Mouse (Mus musculus): ENCODE measurements at regions not wholly inside any gene's neighbourhood (a gene's known extent, or its start where the extent isn't known, plus 50 kb on each side); places are given as distances from the start of the nearest gene placed in this dataset.

DNA sequence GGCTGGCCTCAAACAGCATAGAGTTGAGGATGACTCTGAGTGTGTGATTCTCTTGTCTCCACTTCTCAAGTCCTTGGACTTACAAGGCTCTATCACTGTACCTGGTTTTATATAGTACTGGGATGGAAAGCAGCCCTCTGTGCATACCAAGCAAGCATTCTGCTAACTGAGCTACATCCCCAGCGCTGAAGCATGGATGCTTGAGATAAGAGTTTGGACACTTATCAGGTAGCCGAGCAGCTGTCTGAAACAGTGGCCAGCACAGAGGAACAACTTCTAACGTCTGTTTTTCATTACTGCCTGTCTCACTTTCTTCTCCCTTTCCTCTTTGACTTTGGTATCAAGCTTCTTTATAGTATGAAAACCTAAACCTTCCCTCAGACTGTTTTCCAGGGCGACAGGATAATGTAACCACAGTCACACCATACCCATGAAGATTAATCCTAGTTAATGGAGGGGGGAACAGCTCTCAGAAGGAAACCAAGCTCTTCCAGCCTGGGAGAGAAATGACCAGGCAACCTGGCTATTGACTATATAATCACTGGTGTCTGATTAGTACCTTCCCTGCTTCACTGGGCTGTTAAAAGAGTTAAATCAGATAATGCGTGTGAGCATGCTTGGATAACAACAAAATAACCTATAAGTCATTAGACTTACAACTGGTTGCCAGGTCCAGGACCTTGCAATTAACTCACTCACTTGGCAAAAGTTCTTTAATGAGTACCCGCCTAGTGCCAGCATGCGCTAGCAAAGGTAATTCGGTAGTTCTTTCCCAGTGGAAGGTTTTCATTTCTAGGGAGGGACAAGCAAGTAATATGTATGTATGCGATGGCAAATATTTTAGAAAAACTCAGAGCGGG is 382.5 kb downstream of the Brinp2 start:
- no peak for DNase-seq

DNA sequence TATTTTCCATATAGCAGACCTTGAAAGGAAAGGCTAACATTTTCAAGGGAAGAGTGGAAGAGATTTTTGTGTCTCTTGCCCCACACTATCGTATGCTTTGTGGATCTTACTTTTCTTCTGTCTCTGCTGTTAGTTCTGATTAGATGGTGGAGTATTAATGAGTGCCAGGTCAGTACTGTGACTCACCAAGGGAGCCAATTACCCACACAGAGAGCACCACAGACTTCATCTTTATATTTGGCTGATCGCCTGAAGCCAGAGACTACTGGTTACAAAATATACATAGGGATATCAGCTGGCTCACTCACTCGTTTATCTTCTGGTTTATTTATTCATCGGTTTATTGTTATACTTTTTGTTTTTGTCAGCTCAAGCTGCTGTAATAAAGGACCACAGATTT is 381.5 kb downstream of the Brinp2 start:
- DNase-seq, result no peak

DNA sequence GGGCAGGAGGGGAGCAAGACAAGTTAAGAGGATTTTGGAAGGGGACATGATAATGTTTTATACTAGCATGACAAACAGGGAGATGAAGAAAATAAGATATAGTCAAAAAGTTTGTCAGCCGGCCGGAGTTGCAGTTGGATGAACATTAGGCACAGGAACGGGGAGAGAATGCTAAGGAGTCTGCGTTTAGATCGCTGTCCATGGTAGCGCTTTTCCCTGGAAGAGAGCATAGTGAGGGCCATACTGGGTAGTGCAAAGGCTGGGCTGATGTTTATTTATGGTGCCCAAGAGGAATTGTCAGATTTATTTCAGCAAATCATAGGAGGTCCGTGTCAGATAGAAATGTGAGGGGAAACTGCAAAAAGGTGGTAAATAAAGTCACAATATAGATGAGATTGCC is 337.0 kb downstream of the Brinp2 start:
- DNase-seq, result no peak

DNA sequence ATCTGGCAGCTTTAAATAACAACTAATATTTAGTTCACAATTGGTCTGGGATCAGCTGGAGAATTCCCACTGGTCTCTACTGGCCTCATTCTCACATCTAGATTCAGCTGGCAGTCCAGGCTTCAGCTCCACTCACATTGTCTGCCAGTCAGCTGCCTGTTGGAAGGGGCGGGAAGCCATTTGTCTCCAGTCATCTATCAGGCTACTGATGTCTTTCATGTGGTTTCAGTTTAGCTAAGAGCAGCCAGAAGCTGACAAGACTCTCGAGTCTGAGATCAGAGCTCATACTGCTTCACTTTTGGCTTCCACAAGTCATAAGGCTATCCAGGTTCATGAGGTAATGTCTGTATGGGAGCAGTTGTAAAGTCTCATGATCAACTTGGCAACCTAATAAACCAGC is 316.4 kb downstream of the Brinp2 start:
- no peak for DNase-seq

DNA sequence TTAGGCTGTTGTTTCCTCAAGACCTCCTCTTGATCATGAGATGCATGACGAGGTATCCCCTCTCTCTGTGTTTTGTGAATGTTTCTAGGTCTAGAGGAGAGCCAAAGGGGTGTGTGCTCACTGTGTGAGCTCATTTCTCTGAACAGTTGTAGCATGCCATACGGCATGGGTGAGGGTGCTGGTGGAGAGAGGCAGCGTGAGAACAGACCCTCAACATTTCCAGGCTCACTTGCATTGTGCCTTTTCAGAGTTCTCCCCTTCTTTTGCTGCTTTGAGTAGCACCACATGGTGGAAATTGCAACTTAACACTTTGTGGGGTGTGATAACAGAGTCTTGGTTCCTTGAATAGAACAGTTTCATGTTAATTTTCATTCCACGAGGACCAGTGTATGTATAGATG is 315.8 kb downstream of the Brinp2 start:
- no peak for DNase-seq

DNA sequence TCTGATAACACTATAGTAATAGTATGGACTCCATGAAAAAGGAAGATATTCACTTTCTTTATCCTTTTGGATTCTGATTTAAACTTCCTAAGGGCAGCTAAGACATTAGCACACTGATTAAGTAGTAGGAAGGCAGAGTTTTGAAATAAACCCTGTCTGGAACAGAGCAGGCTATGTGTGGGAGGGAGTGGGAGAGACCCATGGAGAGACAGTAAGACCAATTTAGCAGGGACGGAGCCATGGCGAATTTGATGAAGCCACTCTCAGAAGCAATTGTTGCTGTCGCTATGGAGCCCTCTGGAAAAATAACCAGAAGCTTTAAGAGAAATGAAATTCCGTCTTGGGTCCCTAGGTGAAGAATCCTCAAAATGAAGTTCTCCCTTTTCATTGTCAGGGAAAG is 303.5 kb downstream of the Brinp2 start:
- no peak for DNase-seq

DNA sequence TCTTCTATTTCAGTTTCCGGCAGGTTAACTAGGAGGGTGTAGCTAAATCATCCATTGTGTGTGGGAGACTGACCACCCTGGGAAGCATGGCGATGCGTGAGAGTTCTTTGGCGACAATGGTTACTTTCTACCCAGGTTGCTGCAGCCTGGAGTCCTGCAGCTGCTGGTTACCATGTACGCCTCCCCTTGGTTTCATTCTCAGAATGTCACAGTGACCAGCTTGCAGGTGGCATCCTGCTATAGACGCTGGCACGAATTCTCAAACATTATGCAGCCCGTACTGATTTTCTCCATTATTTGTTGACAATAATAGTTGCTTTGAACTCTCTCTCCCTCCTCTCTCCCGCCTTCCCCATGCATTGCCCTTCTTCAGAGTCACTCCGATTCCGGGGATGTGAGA is 301.2 kb downstream of the Brinp2 start:
- no peak for DNase-seq

DNA sequence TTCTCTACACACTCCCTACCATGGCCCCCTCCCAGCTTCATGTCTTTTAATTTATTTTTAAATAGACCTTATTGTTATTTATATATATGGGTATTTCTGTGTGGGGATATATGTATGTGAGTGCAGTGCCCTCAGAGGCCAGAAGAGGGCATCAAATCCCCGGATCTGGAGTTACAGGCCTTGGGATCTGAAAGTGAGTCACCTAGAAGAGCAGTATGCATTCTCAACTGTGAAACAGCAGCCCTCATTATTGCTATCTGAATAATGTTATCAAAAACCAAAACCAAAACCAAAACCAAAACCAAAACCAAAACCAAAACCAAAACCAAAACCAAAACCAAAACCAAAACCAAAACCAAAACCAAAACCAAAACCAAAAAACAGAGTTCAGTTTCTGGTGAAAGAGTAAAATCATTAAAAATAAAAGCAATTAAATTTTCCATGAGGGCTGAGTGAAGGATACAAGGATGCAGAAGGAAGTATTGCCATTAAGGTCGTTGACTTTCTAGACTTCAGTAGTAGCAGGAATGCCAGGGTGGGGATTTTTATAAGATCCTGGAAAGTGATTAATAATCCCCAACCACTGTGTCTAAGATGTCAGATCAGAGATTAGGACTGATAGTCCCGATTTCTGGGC is 299.0 kb downstream of the Brinp2 start:
- DNase-seq, result no peak

DNA sequence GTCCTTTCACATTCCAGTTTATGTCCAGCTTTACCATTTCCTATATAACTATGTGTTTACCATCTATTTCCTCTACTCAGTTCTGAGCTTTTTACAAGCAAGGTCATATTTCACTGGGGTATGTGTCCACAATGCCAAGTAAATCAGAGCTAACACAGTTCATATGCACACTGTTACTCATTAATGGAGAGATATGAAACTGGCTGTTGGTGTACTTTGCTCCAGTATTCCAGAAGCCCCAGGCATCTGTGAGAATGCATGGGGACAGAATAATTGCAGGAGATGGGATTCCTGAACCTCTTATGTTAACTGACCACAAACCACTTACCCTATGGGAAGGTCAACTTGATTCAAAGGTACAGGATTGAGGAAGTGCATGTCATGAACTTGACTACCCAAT is 298.3 kb downstream of the Brinp2 start:
- no peak for DNase-seq

DNA sequence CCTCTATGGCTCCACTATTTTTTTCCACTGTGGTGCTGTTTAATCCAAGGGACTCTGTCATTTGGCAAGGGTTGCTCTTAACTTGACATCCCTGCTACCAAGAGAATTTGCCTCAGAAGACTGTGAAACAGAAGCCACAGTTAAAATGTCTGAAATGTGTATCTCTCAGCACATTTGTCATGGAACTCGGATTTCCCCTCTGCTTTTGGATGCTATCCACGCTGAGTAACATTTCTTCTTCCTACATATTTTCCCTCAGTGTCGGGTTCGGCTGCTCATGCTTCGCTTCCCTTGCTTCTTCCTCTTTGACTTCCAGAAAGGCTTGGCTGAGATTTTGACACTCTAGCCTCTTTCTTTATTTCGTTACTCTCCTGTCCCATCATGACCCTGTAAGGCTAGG is 294.1 kb downstream of the Brinp2 start:
- DNase-seq, result no peak

DNA sequence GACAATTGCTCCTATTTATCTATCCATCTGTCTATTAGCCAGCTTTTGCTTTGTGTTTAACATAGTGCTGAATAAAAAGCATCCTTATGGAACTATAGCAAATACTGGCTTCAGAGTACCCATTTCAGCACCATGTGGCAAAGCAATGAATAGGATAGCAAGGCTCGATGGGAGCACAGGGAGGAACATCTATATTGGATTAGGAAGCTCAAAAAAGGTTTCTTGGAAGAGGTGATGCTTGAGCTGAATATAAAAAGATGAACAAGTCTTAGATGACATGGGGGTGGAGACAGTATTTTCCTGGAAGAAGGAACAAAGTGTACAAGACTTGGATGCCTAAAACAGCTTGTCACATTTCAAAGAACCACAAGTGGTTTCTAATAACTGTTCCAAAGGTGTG is 273.9 kb downstream of the Brinp2 start:
- no peak for DNase-seq

DNA sequence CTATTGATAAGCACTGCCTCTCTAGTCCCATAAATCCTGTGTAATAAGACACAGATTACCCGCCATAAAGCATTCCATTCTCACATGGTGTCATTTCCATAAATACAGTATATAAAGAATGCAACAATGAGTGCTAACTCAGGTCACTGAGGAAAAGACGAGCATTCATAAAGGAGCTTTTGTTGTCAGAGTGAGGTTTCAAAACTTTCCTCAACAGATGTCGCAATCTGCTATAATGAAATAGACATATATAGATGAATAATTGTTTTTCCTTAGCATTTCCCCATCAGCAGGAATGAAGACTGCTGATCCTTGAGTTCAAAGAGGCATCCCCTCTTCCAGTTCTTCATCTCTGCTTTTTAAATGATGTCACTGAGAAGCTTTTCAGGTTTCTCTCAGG is 270.3 kb downstream of the Brinp2 start:
- DNase-seq, result no peak

DNA sequence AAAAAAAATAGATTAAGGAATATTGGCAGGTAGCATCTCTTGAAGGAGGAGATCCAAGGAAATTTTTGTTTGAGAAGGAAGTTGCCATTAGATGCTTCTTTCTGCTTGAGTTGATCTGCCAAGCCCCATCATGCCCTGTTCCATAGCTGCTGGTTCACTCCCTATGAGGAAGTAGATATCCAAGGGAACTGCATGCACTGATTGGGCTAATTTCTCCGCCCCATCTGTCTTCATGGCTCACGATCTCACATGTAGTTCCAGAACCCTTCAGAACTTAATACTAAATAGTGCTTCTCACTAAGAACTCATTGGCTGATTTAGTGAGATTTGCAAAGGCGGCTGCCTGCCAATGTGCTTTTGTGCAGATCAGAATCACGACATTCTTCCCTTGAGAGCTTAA is 258.6 kb downstream of the Brinp2 start:
- no peak for DNase-seq

DNA sequence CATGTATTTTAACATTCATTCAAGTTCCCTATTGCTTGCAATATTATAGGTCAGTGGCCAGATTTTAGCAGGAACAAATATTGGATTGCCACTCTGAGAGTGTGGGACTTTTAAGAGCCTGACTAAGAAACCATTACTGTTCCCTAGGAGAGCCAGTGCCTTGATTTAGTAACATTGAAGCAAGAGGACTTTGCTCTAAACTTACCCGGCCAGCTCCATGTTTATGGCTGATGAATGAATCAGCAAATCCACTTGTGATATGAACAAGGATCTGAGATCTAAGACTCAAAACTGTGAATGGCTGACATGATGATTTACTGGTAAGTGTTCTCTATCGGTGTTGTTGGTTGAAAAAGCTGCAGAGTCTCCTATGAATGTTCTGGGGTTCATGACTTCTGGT is 236.4 kb downstream of the Brinp2 start:
- no peak for DNase-seq

DNA sequence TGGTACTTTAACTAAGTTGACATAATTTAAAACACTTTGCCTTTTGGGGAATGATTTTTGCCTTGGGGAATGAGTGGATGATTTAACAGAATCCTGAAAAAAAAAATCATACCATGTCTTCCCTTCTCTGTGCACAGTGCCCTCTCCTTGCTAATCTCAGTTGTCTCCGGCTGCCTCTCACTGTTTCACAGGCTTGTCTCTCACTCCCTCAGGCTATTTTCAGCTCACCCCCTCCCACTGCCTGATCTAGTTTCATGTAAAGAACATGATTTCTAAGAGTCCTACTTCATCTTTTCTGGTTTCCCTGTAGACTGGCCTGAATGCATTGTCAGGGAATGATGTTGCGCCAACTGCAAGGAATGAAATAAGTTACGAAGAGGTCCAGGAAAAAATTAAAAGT is 231.2 kb downstream of the Brinp2 start:
- no peak for DNase-seq

DNA sequence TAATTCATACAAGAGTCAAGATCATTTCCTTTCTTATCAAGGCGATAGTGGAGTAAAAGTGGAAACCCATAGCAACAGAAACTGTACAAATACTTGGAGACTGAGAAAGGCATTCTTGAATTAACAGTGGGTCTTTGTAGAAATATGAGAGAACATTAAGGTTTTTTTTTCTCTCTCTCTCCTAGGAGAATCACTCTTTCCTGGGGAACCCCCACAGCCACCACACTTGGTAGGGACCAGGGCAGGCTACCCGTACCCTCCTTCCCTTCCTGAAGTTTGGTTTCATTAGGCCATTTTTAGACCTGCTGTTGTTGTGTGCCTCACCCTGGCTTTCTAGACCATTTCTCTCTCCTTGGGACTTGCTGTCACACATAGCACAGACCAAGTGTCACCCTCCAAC is 229.9 kb downstream of the Brinp2 start:
- DNase-seq, result no peak

DNA sequence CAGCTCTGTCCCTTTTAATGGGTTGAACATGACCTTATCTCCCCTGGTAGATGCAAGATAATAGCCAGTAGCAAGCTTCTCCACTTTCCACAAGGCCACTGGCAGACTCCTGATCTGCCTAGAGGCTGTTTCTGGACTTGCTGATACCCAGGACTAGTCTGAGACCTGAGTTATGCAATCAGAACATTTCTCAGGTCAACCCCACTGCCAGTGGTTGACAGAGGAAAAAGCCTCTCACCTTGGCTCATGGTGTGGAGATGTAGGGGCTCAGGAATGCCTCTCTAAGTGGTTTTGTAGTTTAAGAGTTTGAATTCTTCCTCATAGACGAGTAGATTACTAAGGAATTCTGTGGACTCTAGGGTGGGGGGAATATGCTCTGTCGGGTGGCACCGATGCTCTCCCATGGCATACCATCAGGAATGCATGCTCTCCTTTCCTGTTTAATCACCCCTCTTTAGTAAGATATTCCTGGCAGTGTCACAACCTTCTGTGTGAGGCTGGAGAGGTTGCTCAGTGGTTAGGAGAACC is 226.8 kb downstream of the Brinp2 start:
- no peak for DNase-seq

DNA sequence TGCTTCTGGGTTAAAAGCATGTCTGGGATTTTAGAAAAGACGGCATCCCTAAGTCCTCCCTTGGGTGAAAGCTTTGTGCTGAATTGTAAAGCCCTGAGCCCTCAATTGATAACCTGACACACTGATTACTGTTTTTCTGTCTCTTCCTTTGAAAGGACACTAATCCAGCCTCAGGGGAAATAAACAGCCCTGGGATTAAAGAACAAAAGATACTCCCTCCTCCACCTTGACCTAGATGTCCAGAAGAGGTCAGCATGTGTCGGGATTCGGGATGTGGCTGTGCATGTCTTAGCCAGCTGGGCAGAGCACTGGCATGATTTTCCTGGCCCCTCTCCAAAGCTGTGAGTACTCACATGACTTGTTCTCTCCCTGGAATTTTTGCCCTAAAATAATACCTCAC is 208.6 kb downstream of the Brinp2 start:
- DNase-seq, result no peak

DNA sequence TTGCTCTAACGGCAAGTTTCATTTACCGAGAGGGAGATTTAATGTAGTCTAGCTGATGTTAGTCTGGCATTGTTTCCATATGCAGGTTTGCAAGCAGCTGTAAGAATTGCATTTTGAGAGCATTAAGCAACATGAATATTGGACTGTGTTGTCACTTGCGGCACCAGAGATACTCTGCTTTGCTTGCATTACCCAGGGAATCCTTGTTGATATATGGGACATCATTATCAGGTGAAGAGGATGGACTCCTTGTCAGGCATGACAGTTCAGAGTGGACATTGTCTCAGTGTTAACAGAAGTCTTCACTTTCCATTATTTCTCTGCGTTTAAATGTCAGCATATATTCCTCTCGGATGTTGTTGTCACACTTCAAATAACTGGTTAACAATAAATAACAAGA is 208.1 kb downstream of the Brinp2 start:
- no peak for DNase-seq

DNA sequence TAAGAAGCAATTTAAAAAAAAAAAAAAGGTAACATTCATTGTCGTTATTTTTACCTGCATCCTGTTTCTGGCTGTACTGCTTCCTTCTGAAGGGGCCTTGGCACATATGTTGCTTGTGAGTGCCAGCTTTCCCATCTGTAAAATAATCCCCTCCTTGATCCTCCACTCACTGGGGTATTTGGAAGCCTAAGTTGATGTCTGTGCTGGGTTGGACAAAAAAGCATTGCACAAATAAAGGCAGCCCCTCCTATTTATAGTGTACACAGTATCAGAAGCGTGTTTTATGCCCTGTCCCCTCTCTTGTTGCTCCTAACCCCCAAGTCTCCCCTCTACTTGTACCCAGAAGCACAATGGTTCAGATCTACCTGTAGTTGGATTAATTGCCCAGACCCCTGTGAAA is 195.0 kb downstream of the Brinp2 start:
- DNase-seq, result no peak

DNA sequence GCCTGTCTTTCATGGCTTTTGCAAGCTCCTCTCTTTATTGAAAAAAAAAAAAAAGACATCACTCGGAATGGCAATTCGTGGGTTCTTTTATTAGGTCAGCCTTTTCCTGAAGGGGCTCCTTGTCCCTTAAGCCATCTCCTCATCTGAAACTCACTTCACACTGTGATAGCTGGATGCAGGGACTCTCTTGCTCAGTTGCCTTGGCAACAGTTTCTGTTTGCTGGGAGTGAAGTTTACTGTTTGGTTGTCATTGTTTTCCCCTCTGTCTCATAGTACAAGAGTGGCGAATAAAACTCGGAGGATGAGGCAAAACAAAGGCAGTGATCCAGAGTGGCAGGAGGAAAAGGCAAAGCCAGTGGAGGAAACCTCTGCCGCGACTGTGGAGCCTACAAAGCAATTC is 194.6 kb downstream of the Brinp2 start:
- no peak for DNase-seq

DNA sequence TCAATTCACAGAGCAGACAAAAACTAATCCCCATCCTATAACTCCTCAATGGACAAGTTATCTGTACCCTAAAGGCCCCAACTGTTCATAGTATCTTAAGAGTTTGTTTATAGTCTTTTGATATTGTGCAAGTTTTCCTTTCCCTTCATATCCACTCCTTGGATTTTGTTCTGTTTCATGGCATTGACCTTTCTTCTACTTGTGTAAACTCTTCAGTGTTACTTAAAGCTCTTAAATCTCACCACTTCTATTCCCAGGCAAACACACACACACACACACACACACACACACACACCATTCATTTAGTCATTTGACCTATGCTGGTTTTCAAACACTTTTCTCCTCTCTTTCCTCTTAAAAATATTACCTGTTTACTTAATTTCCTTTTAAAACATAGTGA is 192.7 kb downstream of the Brinp2 start:
- DNase-seq, result no peak

DNA sequence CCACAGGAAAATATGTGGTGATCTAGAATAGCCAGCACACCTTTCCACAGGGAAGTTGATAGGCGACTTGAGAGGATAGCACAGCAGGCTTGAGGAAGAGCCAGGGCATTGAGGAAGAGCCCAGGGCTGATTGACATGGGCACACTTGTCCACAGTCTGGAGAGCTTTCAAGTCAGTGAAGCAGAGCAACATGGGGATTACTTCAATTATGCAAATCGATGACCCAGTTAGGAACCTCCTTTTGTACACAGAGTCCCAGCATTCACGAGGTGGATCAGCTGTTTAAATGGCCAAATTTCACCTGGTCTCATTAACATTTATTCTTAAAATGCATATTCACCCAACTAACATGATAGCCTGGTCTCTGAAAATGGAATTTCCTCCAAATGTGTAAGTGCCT is 186.1 kb downstream of the Brinp2 start:
- no peak for DNase-seq

DNA sequence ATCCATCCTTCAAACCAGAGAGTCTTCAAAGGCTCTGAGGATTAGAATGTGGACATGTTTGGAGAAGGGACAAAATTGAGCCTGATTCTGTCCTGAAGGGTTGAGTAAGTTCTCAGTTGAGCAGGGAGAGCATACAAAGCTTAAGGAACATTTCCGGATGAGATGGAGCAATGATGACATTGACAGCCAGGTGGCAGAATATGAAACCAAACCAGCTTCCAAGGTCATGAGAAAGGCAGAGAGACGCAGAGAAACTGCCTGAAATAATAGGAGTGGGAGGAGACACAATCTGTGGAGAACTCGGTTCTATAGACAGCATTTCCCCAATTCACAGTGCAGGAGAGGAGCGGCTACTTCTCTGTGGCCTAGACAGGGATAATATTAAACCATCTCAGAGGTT is 176.0 kb downstream of the Brinp2 start:
- no peak for DNase-seq

DNA sequence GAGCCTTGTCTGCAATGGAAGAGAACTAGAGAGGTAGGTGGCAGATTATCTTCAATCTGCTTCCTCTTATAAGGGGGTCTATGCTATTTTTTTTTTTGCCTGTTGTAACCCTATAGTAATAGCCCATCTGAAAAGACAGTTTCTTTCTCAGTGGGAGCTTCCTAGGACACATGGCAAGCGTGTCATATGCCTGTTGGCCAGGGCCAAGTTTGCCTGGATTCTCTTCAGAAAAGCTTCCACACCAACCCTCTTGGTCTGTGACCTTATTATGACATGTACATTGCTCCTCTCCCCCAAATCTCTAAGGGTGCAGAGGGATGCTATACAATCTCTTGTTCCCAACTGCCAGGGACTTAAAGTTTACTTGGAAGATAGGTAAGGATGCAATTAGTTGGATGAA is 174.8 kb downstream of the Brinp2 start:
- no peak for DNase-seq
